Mouse (Mus musculus): ENCODE measurements at regions not wholly inside any gene's neighbourhood (a gene's known extent, or its start where the extent isn't known, plus 50 kb on each side); places are given as distances from the start of the nearest gene placed in this dataset.

DNA sequence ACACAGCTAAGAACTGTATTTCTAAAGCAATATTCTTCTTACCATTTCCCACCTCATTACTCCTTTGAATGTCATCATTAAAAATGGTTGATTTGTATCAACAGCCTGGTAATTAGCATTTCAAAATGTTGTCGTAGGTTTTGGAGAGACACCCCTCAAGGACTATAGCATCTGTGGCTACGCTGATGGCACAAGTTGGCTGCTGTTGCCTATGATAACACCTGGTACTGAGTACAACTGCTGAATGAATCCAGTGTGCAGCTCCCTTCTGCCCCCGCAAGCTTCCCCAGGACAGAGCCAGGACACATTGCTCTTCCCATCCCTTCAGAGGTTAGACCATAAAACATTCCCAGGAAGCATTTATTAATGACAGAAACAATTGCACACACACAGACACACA is 68.7 kb upstream of the Mycn start:
- H3K36me3 ChIP-seq (replicated peaks) = no peaks in the 10 kb centered on the region
- 89% methylated on average over 3 of the region's 3 CpGs for WGBS

GRCm38 (mm10) chr12:13009470-13009869 is 67.8 kb upstream of the Mycn start:
- Histone ChIP-seq H3K36me3 (replicated peaks) (no peaks in the 10 kb centered on the region), H3K4me3 (no peak overlapping the region), H3K4me1 (no peaks in the 10 kb centered on the region), H3K27ac (replicated peaks) (no peak overlapping the region), H3K9me3 (no peaks in the 10 kb centered on the region), H3K27me3 (replicated peaks; ENCODE audit: low read depth, poor library complexity, severe bottlenecking) (no peaks in the 10 kb centered on the region)
- 36% methylated on average over 2 of the region's 2 CpGs for WGBS
- no peak for DNase-seq (ENCODE audit: low spot score)

More for the DNA sequence above, 68.7 kb upstream of the Mycn start:
- no peak overlapping the region for H3K4me3 ChIP-seq
- no peak overlapping the region for H3K27ac ChIP-seq (replicated peaks)
- no peaks in the 10 kb centered on the region for H3K9me3 ChIP-seq
- no peak for DNase-seq (ENCODE audit: low spot score)
- H3K27me3 ChIP-seq (replicated peaks; ENCODE audit: low read depth, poor library complexity, severe bottlenecking) = no peaks in the 10 kb centered on the region
- H3K4me1 ChIP-seq = no peaks in the 10 kb centered on the region

DNA sequence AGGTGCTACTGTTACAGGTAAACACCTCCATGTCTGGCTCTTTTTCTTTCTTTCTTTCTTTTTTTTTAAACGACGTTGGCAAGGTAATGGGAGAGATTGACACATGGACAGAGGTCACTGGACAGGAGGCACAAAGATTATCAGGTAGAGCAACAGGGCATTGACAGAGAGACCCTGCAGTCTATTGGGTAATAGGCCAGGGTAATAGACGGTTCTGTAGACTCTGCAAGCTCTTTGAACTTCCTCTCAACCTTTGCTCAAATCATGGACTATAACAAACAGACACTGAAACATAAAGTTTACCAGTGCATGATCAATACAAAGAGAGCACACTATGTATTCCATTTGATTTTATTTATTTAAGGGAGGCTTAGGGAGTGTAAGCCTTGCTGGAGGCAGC is 61.0 kb upstream of the Mycn start:
- no peaks in the 10 kb centered on the region for H3K36me3 ChIP-seq (replicated peaks)

DNA sequence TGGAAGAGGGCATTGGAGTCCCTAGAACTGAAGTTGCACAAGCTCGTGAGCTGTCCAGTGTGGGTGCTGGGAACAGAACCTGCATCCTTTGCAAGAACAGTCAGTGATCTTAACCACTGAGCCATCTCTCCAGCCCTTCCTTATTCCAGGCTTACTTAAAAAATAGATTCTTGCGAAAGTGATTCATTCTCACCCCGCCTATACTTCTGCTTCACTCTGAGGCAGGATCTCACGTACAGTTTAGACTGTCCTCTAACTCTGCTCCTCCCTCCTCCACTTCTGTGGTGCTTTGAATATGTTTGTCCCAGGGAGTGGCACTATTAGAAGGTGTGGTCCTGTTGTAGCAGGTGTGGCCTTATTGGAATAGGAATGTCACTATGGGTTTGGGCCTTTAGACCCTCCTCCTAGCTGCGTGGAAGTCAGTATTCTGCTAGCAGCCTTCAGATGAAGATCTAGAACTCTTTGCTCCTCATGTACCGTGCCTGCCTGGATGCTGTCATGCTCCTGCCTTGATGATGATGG is 60.4 kb upstream of the Mycn start:
- Histone ChIP-seq H3K9me3 (no peaks in the 10 kb centered on the region), H3K4me1 (no peaks in the 10 kb centered on the region), H3K4me3 (no peak overlapping the region), H3K27ac (replicated peaks) (no peak overlapping the region), H3K27me3 (replicated peaks; ENCODE audit: low read depth, poor library complexity, severe bottlenecking) (no peaks in the 10 kb centered on the region), H3K36me3 (replicated peaks) (no peaks in the 10 kb centered on the region)
- WGBS = 90% methylated on average over 6 of the region's 6 CpGs
- no peak for DNase-seq (ENCODE audit: low spot score)

More for the DNA sequence above, 61.0 kb upstream of the Mycn start:
- 80% methylated on average over 3 of the region's 3 CpGs for WGBS
- Histone ChIP-seq H3K4me3 (no peak overlapping the region), H3K4me1 (no peaks in the 10 kb centered on the region), H3K27me3 (replicated peaks; ENCODE audit: low read depth, poor library complexity, severe bottlenecking) (no peaks in the 10 kb centered on the region), H3K27ac (replicated peaks) (no peak overlapping the region), H3K9me3 (no peaks in the 10 kb centered on the region)
- DNase-seq (ENCODE audit: low spot score) = no peak

DNA sequence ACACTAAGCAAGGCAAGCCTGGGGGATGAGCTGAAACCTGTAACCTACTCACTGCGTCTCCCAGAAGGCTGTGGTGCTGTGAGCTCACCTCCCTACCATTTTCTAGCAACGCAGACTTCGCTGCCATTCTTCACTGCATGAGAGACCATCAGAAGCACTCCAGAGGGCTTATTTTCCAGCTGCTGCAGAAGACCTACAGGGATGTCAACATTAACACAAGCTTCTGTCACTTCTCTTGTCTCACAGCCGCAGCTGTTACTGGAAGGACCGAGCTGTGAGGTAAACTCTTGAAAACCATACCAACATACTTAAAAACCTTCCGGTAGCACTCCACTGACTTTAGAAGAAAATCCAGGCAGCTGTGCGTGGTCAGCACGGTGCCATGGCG is 54.3 kb upstream of the Mycn start:
- 92% methylated on average over 9 of the region's 9 CpGs for WGBS
- Histone ChIP-seq H3K27ac (replicated peaks) (peak overlapping the region; percentile 55; the same call in 1 of the 2 replicates), H3K4me3 (no peak overlapping the region), H3K4me1 (peaks cover 31% of the 10 kb centered on the region), H3K9me3 (no peaks in the 10 kb centered on the region), H3K36me3 (replicated peaks) (no peaks in the 10 kb centered on the region), H3K27me3 (replicated peaks; ENCODE audit: low read depth, poor library complexity, severe bottlenecking) (no peaks in the 10 kb centered on the region)
- DNase-seq (ENCODE audit: low spot score) = no peak

GRCm38 (mm10) chr12:12995061-12995973 is 53.6 kb upstream of the Mycn start:
- Histone ChIP-seq H3K4me1 (peaks cover 31% of the 10 kb centered on the region), H3K4me3 (no peak overlapping the region), H3K9me3 (no peaks in the 10 kb centered on the region), H3K36me3 (replicated peaks) (no peaks in the 10 kb centered on the region), H3K27ac (replicated peaks) (peak overlapping the region; percentile 55), H3K27me3 (replicated peaks; ENCODE audit: low read depth, poor library complexity, severe bottlenecking) (no peaks in the 10 kb centered on the region)
- 56% methylated on average over 21 of the region's 21 CpGs for WGBS
- DNase-seq (ENCODE audit: low spot score) = peak; percentile 50

GRCm38 (mm10) chr12:12993894-12994714 is 52.4 kb upstream of the Mycn start:
- H3K4me3 ChIP-seq = no peak overlapping the region
- H3K27ac ChIP-seq (replicated peaks) = peak overlapping the region; percentile 61
- DNase-seq (ENCODE audit: low spot score) = peak; percentile 27
- 48% methylated on average over 8 of the region's 8 CpGs for WGBS
- no peaks in the 10 kb centered on the region for H3K36me3 ChIP-seq (replicated peaks)
- H3K9me3 ChIP-seq = no peaks in the 10 kb centered on the region
- no peaks in the 10 kb centered on the region for H3K27me3 ChIP-seq (replicated peaks; ENCODE audit: low read depth, poor library complexity, severe bottlenecking)
- peaks cover 31% of the 10 kb centered on the region for H3K4me1 ChIP-seq

Measured in embryonic facial prominence, embryonic 10.5 days (tissue).